Mouse (Mus musculus) CH12.LX (cell line): ENCODE results near the gene Ube2v1. TPM values are rescaled to one million over a fixed set of nuclear protein-coding genes. Genes with fewer than 3 reads are reported as not detected.

Experiments
- DNase-seq: peaks from one replicate; pipeline ENCODE4 v3.0.0-alpha.2; 2013; ENCODE audit errors: extremely low read depth
- H3K27ac ChIP-seq: 2 replicates; pipeline ENCODE4 v1.5.1; 2012; ENCODE audit warnings: low read depth, mild to moderate bottlenecking, control low read depth, moderate library complexity; ENCODE audit not compliant: insufficient read depth
- H3K27me3 ChIP-seq: replicated peaks from 2 replicates; pipeline ENCODE3; 2012; ENCODE audit warnings: inconsistent platforms
- H3K36me3 ChIP-seq, 2 experiments: replicated peaks in 1 of 2; 2 replicates each; pipeline versions ENCODE3 to v1.6.1; 2012; ENCODE audit warnings: inconsistent platforms in 1 of 2, low read length in 1 of 2, mild to moderate bottlenecking in 1 of 2, mixed read lengths in 1 of 2, moderate library complexity in 1 of 2; ENCODE audit not compliant: control insufficient read depth in 1 of 2, insufficient read depth in 1 of 2
- H3K4me1 ChIP-seq, 2 experiments: 2 replicates each; pipeline ENCODE4 v1.6.1; 2012; ENCODE audit warnings: inconsistent platforms in 1 of 2, moderate library complexity in 1 of 2; ENCODE audit not compliant: insufficient read depth in 2 of 2, control insufficient read depth in 1 of 2
- H3K4me2 ChIP-seq: 2 replicates; pipeline ENCODE4 v1.6.1; 2012; ENCODE audit warnings: low read depth, mild to moderate bottlenecking, control low read depth; ENCODE audit not compliant: poor library complexity, insufficient read depth, severe bottlenecking
- H3K4me3 ChIP-seq, 3 experiments: fragments of 150-350 bp in 1 of 3; sonication (generic) in 1 of 3; replicated peaks in 1 of 3; 2 replicates each; pipeline versions ENCODE3 to v1.5.1; 2011 to 2012; ENCODE audit warnings: low read depth in 2 of 3, low read length in 2 of 3, mild to moderate bottlenecking in 2 of 3, moderate library complexity in 2 of 3, control low read depth in 1 of 3, improper control_type of control experiment in 1 of 3, inconsistent platforms in 1 of 3, mixed read lengths in 1 of 3; ENCODE audit not compliant: poor library complexity in 1 of 3
- H3K79me2 ChIP-seq: replicated peaks from 2 replicates; pipeline ENCODE4 v1.6.1; 2012; ENCODE audit warnings: mild to moderate bottlenecking, moderate library complexity; ENCODE audit not compliant: control insufficient read depth, poor library complexity, insufficient read depth, severe bottlenecking; ENCODE audit errors: extremely low read depth
- H3K9ac ChIP-seq: 2 replicates; pipeline ENCODE4 v1.6.1; 2012; ENCODE audit warnings: low read depth, mild to moderate bottlenecking, control low read depth, moderate library complexity; ENCODE audit not compliant: insufficient read depth
- H3K9me3 ChIP-seq: replicated peaks from 2 replicates; pipeline ENCODE3; 2012; ENCODE audit warnings: low read length, inconsistent platforms, mixed read lengths
- BHLHE40 ChIP-seq: IDR thresholded peaks from 2 replicates; pipeline ENCODE4 v1.6.1; 2011; ENCODE audit warnings: mild to moderate bottlenecking, low read depth, low read length, improper control_type of control experiment
- CHD1 ChIP-seq: IDR thresholded peaks from 2 replicates; pipeline ENCODE4 v1.6.1; 2012; ENCODE audit warnings: low read depth, low read length, improper control_type of control experiment, inconsistent platforms
- CHD2 ChIP-seq: IDR thresholded peaks from 2 replicates; pipeline ENCODE4 v1.6.1; 2011; ENCODE audit warnings: low read length, improper control_type of control experiment
- ETS1 ChIP-seq: conservative IDR thresholded peaks from 2 replicates; pipeline ENCODE4 v1.6.1; 2012; ENCODE audit warnings: low read depth, mild to moderate bottlenecking, inconsistent platforms, low read length, improper control_type of control experiment, moderate library complexity
- HCFC1 ChIP-seq: IDR thresholded peaks from 2 replicates; pipeline ENCODE4 v1.6.1; 2012; ENCODE audit warnings: low read depth, mild to moderate bottlenecking, inconsistent platforms, low read length, improper control_type of control experiment
- JUN ChIP-seq: IDR thresholded peaks from 2 replicates; pipeline ENCODE4 v1.6.1; 2011; ENCODE audit warnings: low read depth, mild to moderate bottlenecking, low read length, improper control_type of control experiment, moderate library complexity; ENCODE audit not compliant: insufficient read depth
- MXI1 ChIP-seq: IDR thresholded peaks from 2 replicates; pipeline ENCODE4 v1.6.1; 2011; ENCODE audit warnings: mild to moderate bottlenecking, low read depth, low read length, improper control_type of control experiment
- MYC ChIP-seq: IDR thresholded peaks from 2 replicates; pipeline ENCODE4 v1.6.1; 2011; ENCODE audit warnings: low read depth, mild to moderate bottlenecking, improper control_type of control experiment, low read length
- NELFE ChIP-seq: IDR thresholded peaks from 2 replicates; pipeline ENCODE4 v1.6.1; 2011; ENCODE audit warnings: low read depth, low read length, improper control_type of control experiment
- NRF1 ChIP-seq: IDR thresholded peaks from 2 replicates; pipeline ENCODE4 v1.6.1; 2014; ENCODE audit warnings: low read depth, mild to moderate bottlenecking, inconsistent platforms, low read length, improper control_type of control experiment, moderate library complexity
- POLR2A ChIP-seq: IDR thresholded peaks from 2 replicates; pipeline ENCODE4 v1.6.1; 2011; ENCODE audit warnings: low read depth, mild to moderate bottlenecking, improper control_type of control experiment, low read length
- RAD21 ChIP-seq: IDR thresholded peaks from 2 replicates; pipeline ENCODE4 v1.6.1; 2011; ENCODE audit warnings: low read depth, mild to moderate bottlenecking, low read length, improper control_type of control experiment, moderate library complexity
- SIN3A ChIP-seq: IDR thresholded peaks from 2 replicates; pipeline ENCODE4 v1.6.1; 2012; ENCODE audit warnings: low read length, improper control_type of control experiment, inconsistent platforms
- TBP ChIP-seq: conservative IDR thresholded peaks from 2 replicates; pipeline ENCODE4 v1.6.1; 2011; ENCODE audit warnings: low read depth, low read length, improper control_type of control experiment
- USF1 ChIP-seq: IDR thresholded peaks from 2 replicates; pipeline ENCODE4 v1.6.1; 2014; ENCODE audit warnings: low read depth, mild to moderate bottlenecking, inconsistent platforms, low read length, improper control_type of control experiment
- ZC3H11A ChIP-seq: IDR thresholded peaks from 2 replicates; pipeline ENCODE4 v1.6.1; 2012; ENCODE audit warnings: low read depth, mild to moderate bottlenecking, inconsistent platforms, low read length, improper control_type of control experiment
- ZKSCAN1 ChIP-seq: IDR thresholded peaks from 2 replicates; pipeline ENCODE4 v1.6.1; 2012; ENCODE audit warnings: low read depth, inconsistent platforms, low read length, improper control_type of control experiment, borderline replicate concordance
- ZMIZ1 ChIP-seq: IDR thresholded peaks from 2 replicates; pipeline ENCODE4 v1.6.1; 2012; ENCODE audit warnings: low read depth, mild to moderate bottlenecking, inconsistent platforms, low read length, improper control_type of control experiment
- ZNF384 ChIP-seq: IDR thresholded peaks from 2 replicates; pipeline ENCODE4 v1.6.1; 2012; ENCODE audit warnings: low read depth, low read length, improper control_type of control experiment, inconsistent platforms
- dilution Hi-C: fragments of 300-500 bp; cut with MboI; formaldehyde crosslinking; loops from 2 replicates; pipeline ENCODE4 v1.14.3; 2020; ENCODE audit warnings: low sequenced_read_pairs; ENCODE audit not compliant: extremely low pct_unique_long_range_greater_than_20kb, extremely low pct_ligation_motif_present
- in situ Hi-C: fragments of 300-500 bp; cut with MboI; formaldehyde crosslinking; loops from 3 replicates; pipeline ENCODE4 v1.14.3; 2019; ENCODE audit warnings: low sequenced_read_pairs, low pct_ligation_motif_present, low pct_unique_long_range_greater_than_20kb, mixed read lengths
- polyA plus RNA-seq: library from polyadenylated mRNA; unstranded; fragments of >175 nt; gene quantifications from 2 replicates; pipeline ENCODE4 v1.2.1, GENCODE M21; 2012; ENCODE audit warnings: low read depth; ENCODE audit not compliant: insufficient read length
- total RNA-seq, 2 experiments: library from RNA; depleted of rRNA; stranded (reverse); fragments of 300-350 nt in 1 of 2; fragments of >200 nt in 1 of 2; gene quantifications; 2 replicates each; pipeline ENCODE4 v1.2.3; 2012 to 2014

Ube2v1 gene
- total and polyA plus RNA-seq, 3 experiments = 92.8 to 184 (median 126) TPM

DNA sequence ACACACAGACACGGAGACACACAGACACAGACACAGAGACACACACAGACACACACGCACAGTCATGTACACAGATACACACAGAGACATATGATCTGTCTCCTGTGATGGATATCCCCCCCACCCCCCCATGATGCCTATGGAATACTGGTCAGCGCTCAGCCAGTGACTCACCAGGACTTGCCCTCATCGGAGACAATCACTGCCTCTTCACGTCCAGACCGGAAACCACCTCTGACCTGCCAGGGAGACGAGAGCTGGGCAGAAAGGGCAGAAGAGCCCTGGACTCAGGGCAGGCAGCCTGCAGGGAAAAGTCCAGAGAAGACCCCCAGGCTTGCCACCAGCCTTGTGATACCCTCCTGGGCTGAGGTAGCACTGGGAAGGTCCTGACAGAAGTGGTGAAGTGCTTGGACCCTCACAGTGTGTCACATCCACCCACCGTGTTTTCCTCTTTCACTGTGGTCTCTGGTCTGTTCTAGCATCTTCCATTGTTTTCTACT, 55.7 kb downstream of the Ube2v1 start:
- Histone ChIP-seq H3K9me3 (no peaks in the 10 kb centered on the region), H3K4me3 (no peak overlapping the region), H3K27me3 (no peaks in the 10 kb centered on the region), H3K27ac (no peak overlapping the region), H3K4me2 (no peak overlapping the region), H3K79me2 (no peaks in the 10 kb centered on the region), H3K36me3 (peaks cover 17 to 63% of the 10 kb centered on the region in 2 experiments), H3K9ac (no peak overlapping the region), H3K4me1 (peaks cover 17 to 62% of the 10 kb centered on the region in 2 experiments)
- dilution Hi-C loops = no loop called here
- DNase-seq = no peak
- no peak for TF ChIP-seq JUN
- TF ChIP-seq BHLHE40 = no peak
- no peak for TF ChIP-seq POLR2A
- TF ChIP-seq ZKSCAN1 = no peak
- TF ChIP-seq USF1 = no peak
- no peak for TF ChIP-seq NELFE
- TF ChIP-seq NRF1 = no peak
- TF ChIP-seq RAD21 = no peak
- TF ChIP-seq CHD1 = no peak
- TF ChIP-seq ZNF384 = no peak
- TF ChIP-seq ZMIZ1 = no peak
- no peak for TF ChIP-seq MXI1
- no peak for TF ChIP-seq SIN3A
- no peak for TF ChIP-seq MYC
- in situ Hi-C loops = no loop called here

DNA sequence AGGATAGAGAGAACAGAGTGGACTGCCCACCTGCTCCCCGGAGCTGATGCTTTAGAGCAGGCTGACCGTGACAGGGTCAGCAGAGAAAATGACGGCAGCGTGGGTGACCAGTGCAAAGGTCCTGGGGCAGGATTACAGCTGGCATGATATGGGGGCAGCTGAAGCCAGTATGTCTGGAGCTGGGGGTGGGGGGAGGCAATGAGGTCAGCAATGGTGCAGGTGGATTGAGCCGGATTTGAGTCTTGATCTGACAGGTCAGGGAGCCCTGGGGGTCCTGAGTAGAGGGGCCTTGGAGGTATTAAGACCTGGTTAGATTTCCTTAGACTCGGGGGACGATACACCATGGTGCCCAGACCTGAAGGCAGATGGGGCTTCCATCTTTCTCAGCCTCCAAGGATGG, 56.3 kb downstream of the Ube2v1 start:
- H3K9ac ChIP-seq = no peak overlapping the region
- H3K4me2 ChIP-seq = no peak overlapping the region
- peaks cover 17 to 64% of the 10 kb centered on the region in 2 experiments for H3K4me1 ChIP-seq
- no peak overlapping the region for H3K4me3 ChIP-seq
- peaks cover 17 to 67% of the 10 kb centered on the region in 2 experiments for H3K36me3 ChIP-seq
- dilution Hi-C loops (no loop called here), in situ Hi-C loops (no loop called here)
- H3K27ac ChIP-seq = no peak overlapping the region
- H3K79me2 ChIP-seq = no peaks in the 10 kb centered on the region
- no peak for DNase-seq
- TF ChIP-seq ZNF384 (no peak), JUN (no peak), ETS1 (no peak), USF1 (no peak), ZC3H11A (no peak), HCFC1 (no peak), ZKSCAN1 (no peak), CHD2 (no peak), TBP (no peak), MXI1 (no peak)
- TF ChIP-seq, all 38 proteins: peak for 0
- Histone ChIP-seq H3K27me3 (no peaks in the 10 kb centered on the region), H3K9me3 (no peaks in the 10 kb centered on the region)
